Mouse (Mus musculus): ENCODE measurements at regions not wholly inside any gene's neighbourhood (a gene's known extent, or its start where the extent isn't known, plus 50 kb on each side); places are given as distances from the start of the nearest gene placed in this dataset.

DNA sequence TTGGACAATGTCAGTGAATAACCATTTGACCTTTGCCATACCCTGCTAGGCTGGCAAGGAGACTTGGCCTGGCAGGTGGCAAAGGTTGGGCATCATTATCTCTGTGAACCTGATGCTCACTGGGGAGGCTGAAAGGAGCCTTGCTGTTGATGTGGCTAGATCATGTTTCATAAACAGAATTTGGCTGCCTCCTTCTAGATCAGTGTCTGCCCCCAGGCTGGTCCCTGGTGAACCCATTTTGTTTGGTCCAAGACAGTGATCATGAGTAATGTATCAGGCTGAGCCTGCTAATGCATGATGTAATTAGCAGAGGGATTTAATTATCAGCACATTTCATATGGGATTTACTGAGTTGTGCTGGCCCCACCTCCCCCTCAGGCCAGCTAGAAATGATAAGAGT is 502.6 kb upstream of the Sox11 start:
- Histone ChIP-seq H3K36me3 (ENCODE audit: control insufficient read depth, insufficient read depth, low read length) (no peaks in the 10 kb centered on the region), H3K4me1 (ENCODE audit: control insufficient read depth, insufficient read depth, insufficient read length, low read length) (no peaks in the 10 kb centered on the region), H3K27ac (ENCODE audit: insufficient read depth, low read depth, low read length) (no peak overlapping the region), H3K27me3 (ENCODE audit: control insufficient read depth, insufficient read depth, low read length) (no peaks in the 10 kb centered on the region), H3K4me3 (ENCODE audit: low read depth, low read length) (no peak overlapping the region)
- TF ChIP-seq CTCF (IDR thresholded peaks at IDR 0.05; ENCODE audit: extremely low read depth, insufficient read length, insufficient replicate concordance, low read depth, low read length): no peak
- no peak for TF ChIP-seq POLR2A (IDR thresholded peaks at IDR 0.05; ENCODE audit: low read depth, low read length)

DNA sequence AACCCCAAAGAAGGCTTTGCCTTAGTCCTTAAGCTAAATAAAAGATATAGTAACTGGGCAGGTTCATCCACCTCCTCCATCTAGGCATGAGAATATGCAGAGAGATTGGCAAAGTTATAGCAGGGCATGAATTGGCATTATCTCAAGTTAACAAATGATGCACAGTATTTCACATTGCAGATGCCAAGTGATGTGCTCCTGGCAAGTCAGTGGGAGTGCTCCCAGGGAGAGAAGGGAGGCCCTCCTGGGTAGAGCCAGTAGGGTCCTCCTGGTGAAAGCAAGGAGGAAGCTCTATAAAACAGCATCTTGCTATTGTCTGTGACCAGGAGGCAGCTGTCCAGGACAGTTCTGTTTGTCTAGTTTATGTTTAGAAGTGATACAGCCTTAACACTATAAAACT is 496.6 kb upstream of the Sox11 start:
- TF ChIP-seq CTCF (IDR thresholded peaks at IDR 0.05; ENCODE audit: extremely low read depth, insufficient read length, insufficient replicate concordance, low read depth, low read length): no peak
- no peak for TF ChIP-seq POLR2A (IDR thresholded peaks at IDR 0.05; ENCODE audit: low read depth, low read length)
- no peaks in the 10 kb centered on the region for H3K4me1 ChIP-seq (ENCODE audit: control insufficient read depth, insufficient read depth, insufficient read length, low read length)
- no peak overlapping the region for H3K4me3 ChIP-seq (ENCODE audit: low read depth, low read length)
- H3K36me3 ChIP-seq (ENCODE audit: control insufficient read depth, insufficient read depth, low read length): no peaks in the 10 kb centered on the region
- H3K27me3 ChIP-seq (ENCODE audit: control insufficient read depth, insufficient read depth, low read length): no peaks in the 10 kb centered on the region
- no peak overlapping the region for H3K27ac ChIP-seq (ENCODE audit: insufficient read depth, low read depth, low read length)

DNA sequence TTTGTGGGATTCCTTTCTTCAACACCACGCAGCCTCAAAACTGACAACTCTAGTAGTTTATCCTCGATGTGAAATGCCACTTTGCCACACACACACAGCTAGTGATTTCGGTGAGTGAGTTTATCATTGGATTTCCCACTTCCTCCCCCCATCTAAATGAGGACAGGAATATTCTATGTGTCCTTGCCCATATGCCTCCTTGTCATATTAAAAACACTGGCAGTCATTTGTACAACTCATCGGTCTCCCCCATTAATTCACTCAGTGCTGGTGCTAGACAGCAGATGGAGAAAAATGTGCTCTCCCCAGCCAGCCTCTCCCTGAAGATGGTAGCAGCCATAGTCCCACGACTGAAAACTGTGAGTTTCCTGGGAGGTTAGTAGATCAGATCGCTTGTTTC is 496.0 kb upstream of the Sox11 start:
- Histone ChIP-seq H3K4me1 (ENCODE audit: control insufficient read depth, insufficient read depth, insufficient read length, low read length) (no peaks in the 10 kb centered on the region), H3K27ac (ENCODE audit: insufficient read depth, low read depth, low read length) (no peak overlapping the region), H3K36me3 (ENCODE audit: control insufficient read depth, insufficient read depth, low read length) (no peaks in the 10 kb centered on the region), H3K27me3 (ENCODE audit: control insufficient read depth, insufficient read depth, low read length) (no peaks in the 10 kb centered on the region), H3K4me3 (ENCODE audit: low read depth, low read length) (no peak overlapping the region)
- WGBS: 81% methylated on average over 6 of the region's 6 CpGs
- TF ChIP-seq POLR2A (IDR thresholded peaks at IDR 0.05; ENCODE audit: low read depth, low read length) (no peak), CTCF (IDR thresholded peaks at IDR 0.05; ENCODE audit: extremely low read depth, insufficient read length, insufficient replicate concordance, low read depth, low read length) (no peak)

DNA sequence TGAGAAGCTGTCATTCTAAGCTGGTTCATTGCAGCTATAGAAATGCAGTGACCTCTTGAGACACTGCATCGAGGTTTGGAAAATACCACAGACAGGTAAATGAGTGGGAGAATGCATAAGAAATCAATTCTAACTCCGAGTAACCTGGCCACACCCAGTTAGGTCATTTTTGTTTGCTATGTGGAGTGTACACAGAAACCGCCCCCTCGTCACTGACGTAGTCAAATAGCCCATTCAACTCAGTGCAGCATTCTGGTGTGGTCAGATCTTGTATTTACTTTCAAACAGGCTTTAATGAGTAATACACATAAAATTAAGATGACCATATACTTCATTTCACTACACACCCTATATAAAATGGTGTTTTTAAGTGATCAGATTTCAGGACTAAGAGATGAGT is 483.8 kb upstream of the Sox11 start:
- Histone ChIP-seq H3K4me3 (ENCODE audit: low read depth, low read length) (no peak overlapping the region), H3K4me1 (ENCODE audit: control insufficient read depth, insufficient read depth, insufficient read length, low read length) (0 out of 2 replicates have a peak, but pooled peaks cover 2% of the 10 kb centered on the region), H3K36me3 (ENCODE audit: control insufficient read depth, insufficient read depth, low read length) (no peaks in the 10 kb centered on the region), H3K27me3 (ENCODE audit: control insufficient read depth, insufficient read depth, low read length) (no peaks in the 10 kb centered on the region), H3K27ac (ENCODE audit: insufficient read depth, low read depth, low read length) (no peak overlapping the region)
- no peak for TF ChIP-seq POLR2A (IDR thresholded peaks at IDR 0.05; ENCODE audit: low read depth, low read length)
- no peak for TF ChIP-seq CTCF (IDR thresholded peaks at IDR 0.05; ENCODE audit: extremely low read depth, insufficient read length, insufficient replicate concordance, low read depth, low read length)
- 32% methylated on average over 5 of the region's 5 CpGs for WGBS

DNA sequence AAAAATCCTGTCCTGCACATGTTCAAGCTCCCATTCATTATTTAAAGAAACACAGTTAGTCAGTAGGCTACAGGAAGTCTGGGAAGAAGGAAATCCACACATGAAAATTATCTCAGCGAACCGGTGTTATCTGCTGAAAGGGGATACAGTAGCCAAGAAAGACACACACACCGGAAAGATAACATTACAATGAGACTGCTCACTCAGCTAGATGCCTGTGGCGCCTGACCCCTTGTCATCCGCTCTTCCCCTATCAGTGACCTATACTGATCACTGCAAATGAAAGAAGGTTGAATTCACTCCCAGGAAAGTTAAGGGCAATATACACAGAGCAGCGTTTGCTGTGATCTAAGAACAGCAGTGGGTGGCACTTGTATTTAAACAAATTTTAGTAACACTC is 481.0 kb upstream of the Sox11 start:
- H3K4me1 ChIP-seq (ENCODE audit: control insufficient read depth, insufficient read depth, insufficient read length, low read length): 0 out of 2 replicates have a peak, but pooled peaks cover 2% of the 10 kb centered on the region
- WGBS: 24% methylated on average over 6 of the region's 6 CpGs
- no peaks in the 10 kb centered on the region for H3K27me3 ChIP-seq (ENCODE audit: control insufficient read depth, insufficient read depth, low read length)
- no peak overlapping the region for H3K27ac ChIP-seq (ENCODE audit: insufficient read depth, low read depth, low read length)
- H3K36me3 ChIP-seq (ENCODE audit: control insufficient read depth, insufficient read depth, low read length): no peaks in the 10 kb centered on the region
- TF ChIP-seq CTCF (IDR thresholded peaks at IDR 0.05; ENCODE audit: extremely low read depth, insufficient read length, insufficient replicate concordance, low read depth, low read length) (no peak), POLR2A (IDR thresholded peaks at IDR 0.05; ENCODE audit: low read depth, low read length) (no peak)
- H3K4me3 ChIP-seq (ENCODE audit: low read depth, low read length): no peak overlapping the region

DNA sequence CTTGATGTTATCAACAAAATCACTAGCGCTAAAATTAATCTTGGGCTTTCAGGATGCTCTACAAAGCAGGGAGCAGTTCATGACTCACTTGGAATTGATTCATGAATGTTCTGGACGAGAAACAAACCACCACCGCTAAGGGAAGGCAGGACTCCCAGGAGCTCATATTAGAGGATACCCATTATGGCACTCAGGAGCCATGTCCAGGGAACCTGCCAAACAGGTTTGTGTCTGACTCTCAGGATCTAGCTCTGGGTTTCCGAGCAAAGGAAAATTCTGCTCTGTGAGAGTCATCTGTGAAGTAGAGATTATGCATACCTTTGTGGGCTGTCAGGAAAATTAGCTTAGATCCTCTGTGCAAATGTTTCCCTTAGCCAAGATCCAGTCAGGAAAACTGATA is 454.3 kb upstream of the Sox11 start:
- H3K4me3 ChIP-seq (ENCODE audit: low read depth, low read length): no peak overlapping the region
- no peak for TF ChIP-seq POLR2A (IDR thresholded peaks at IDR 0.05; ENCODE audit: low read depth, low read length)
- no peak for TF ChIP-seq CTCF (IDR thresholded peaks at IDR 0.05; ENCODE audit: extremely low read depth, insufficient read length, insufficient replicate concordance, low read depth, low read length)
- no peaks in the 10 kb centered on the region for H3K4me1 ChIP-seq (ENCODE audit: control insufficient read depth, insufficient read depth, insufficient read length, low read length)
- H3K27me3 ChIP-seq (ENCODE audit: control insufficient read depth, insufficient read depth, low read length): no peaks in the 10 kb centered on the region
- 35% methylated on average over 4 of the region's 4 CpGs for WGBS
- no peaks in the 10 kb centered on the region for H3K36me3 ChIP-seq (ENCODE audit: control insufficient read depth, insufficient read depth, low read length)
- H3K27ac ChIP-seq (ENCODE audit: insufficient read depth, low read depth, low read length): no peak overlapping the region

DNA sequence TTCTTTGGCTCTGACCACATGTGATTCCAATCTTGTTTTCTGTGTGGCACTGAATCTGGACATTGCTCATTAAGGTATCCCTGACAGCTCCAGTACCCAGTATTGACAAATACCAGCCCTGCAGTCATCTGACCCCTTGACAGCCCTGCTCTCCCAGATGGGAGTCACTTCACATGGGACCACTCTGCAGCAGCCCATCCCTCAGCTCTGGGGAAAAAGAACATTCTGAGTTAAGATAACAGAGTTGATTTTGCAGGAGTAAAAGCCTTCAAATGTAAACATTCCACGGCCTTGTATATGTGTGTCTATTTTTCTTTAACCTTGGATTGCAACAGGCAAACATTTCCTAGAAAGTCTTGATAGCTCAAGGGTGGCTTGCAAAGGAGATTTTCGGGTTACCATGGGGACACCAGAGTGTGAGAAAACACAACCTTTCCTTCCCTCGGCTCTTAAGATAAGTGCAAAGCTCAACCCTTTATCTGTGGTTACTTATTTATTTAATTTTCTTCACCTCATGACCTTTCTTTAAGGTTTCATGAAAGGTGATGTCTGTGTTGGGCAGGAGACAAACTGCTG is 444.4 kb upstream of the Sox11 start:
- 11% methylated on average over 3 of the region's 3 CpGs for WGBS
- Histone ChIP-seq H3K4me3 (ENCODE audit: low read depth, low read length) (no peak overlapping the region), H3K36me3 (ENCODE audit: control insufficient read depth, insufficient read depth, low read length) (no peaks in the 10 kb centered on the region), H3K4me1 (ENCODE audit: control insufficient read depth, insufficient read depth, insufficient read length, low read length) (no peaks in the 10 kb centered on the region), H3K27ac (ENCODE audit: insufficient read depth, low read depth, low read length) (no peak overlapping the region), H3K27me3 (ENCODE audit: control insufficient read depth, insufficient read depth, low read length) (no peaks in the 10 kb centered on the region)
- no peak for TF ChIP-seq POLR2A (IDR thresholded peaks at IDR 0.05; ENCODE audit: low read depth, low read length)
- no peak for TF ChIP-seq CTCF (IDR thresholded peaks at IDR 0.05; ENCODE audit: extremely low read depth, insufficient read length, insufficient replicate concordance, low read depth, low read length)

All from small intestine, adult 2 months (tissue).